Mouse (Mus musculus): ENCODE data around the gene Sun2.

DNA sequence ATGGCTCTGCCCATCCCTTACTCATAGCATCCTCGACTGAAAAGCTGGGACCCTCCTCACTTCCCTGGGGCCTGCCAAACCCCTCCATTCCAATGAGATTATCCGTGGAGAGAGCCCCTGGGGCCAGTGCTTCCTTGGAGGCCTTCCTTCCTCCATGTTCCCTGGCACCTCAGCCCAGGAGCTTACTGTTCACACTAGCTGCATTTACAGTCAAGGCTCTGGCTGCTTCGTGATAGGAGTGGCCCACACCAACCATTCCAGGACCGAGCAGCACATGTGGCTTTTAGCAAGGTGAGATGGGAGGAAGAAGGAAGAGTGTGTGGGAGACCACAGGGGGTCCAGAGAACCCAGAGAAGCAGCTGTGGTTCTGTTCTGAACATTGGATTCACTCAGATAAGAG is 11.5 kb upstream of the Sun2 start:
- TF ChIP-seq CTCF (IDR thresholded peaks at IDR 0.05) (no peak), EP300 (IDR thresholded peaks at IDR 0.05; ENCODE audit: insufficient read depth, low read depth, low read length) (no peak), POLR2A (IDR thresholded peaks at IDR 0.05; ENCODE audit: insufficient read depth, low read depth, low read length) (no peak)

All from heart, adult 2 months (tissue).